ENCODE assay signal across 11 mouse cellular contexts in the genomic region with DNA sequence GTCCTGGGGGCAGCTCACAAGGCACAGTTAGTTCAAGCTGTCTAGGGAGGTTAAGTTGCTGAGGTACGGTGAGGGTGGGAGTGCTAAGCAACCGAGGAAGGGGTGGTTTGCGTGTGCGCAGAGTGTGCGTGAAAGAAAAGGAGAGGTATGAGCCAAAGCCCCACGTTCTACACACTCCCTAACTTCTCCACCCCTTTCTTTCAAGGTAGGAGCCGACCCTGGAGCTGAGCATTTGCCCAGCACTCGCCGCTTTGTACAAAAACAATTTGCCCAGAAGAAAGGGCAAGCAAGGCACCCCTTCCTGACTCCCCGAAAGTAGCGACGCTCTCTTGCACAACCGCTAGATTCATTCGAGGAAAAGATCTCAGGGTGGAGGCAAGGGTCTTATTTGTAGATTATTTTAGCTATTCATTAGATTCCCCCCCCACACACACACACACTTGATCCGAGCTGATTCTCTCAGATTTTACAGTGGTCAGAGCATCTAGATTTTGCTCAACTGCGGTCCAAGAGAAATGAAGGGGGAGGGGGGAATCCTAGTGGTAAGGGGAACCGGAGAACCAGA. TPM values are rescaled to one million over a fixed set of nuclear protein-coding genes. Genes with fewer than 3 reads are reported as not detected.
DNase-seq lines count a peak whose midpoint lies in the region; ATAC-seq lines count a peak whose summit lies in the region.
"Had no signal": no experiment of that assay in that cellular context is flagged by ENCODE, and none has a peak within 500 bp of the region (broad histone marks: within the 10 kb centered on the region; RNA-seq: fewer than 3 reads in every experiment).

No protein-coding gene starts in this region.

- peaks cover 66% of the 10 kb centered on the region for H3K4me1 ChIP-seq in kidney, embryonic 15.5 days
- H3K4me1 ChIP-seq in embryonic facial prominence, embryonic 12.5 days: peaks cover 37% of the 10 kb centered on the region
- peaks cover 61% of the 10 kb centered on the region for H3K4me1 ChIP-seq in hindbrain, embryonic 10.5 days (replicated peaks)
- H3K4me1 ChIP-seq in midbrain, embryonic 16.5 days (ENCODE audit: control insufficient read depth, insufficient read depth, low read length): peaks cover 45% of the 10 kb centered on the region
- H3K4me1 ChIP-seq: liver, embryonic 15.5 days had no signal

- no peak for ATAC-seq in kidney, embryonic 15.5 days (replicated peaks; ENCODE audit: low FRiP score)
- no peak for ATAC-seq in embryonic facial prominence, embryonic 12.5 days (ENCODE audit: insufficient number of reproducible peaks, insufficient read depth, low FRiP score, low TSS enrichment)
- no peak for ATAC-seq in midbrain, embryonic 16.5 days

- H3K27ac ChIP-seq in kidney, embryonic 15.5 days: peak overlapping the region; percentile 45; the same call in 1 of the 2 replicates
- H3K27ac ChIP-seq in embryonic facial prominence, embryonic 12.5 days: peak overlapping the region; percentile 80
- peak overlapping the region; percentile 19; the same call in 1 of the 2 replicates for H3K27ac ChIP-seq in hindbrain, embryonic 10.5 days
- H3K27ac ChIP-seq in midbrain, embryonic 16.5 days (ENCODE audit: low read length): no peak overlapping the region
- H3K27ac ChIP-seq: liver, embryonic 15.5 days had no signal

- DNase-seq in kidney, postnatal 4 days: no peak
- peak; percentile 22 for DNase-seq in hindbrain, embryonic 10.5 days (ENCODE audit: low spot score)
- DNase-seq in urinary bladder, postnatal 14 days (ENCODE audit: low spot score): no peak
- DNase-seq in right cerebral cortex, postnatal 36 days (ENCODE audit: low spot score in 2 of 2): no peak
- DNase-seq in cerebellum, postnatal 14 days: no peak
- DNase-seq: kidney, adult 11 months; thymus, adult 18-20 months had no signal

- 6% methylated on average over 17 of the region's 17 CpGs for WGBS in kidney, embryonic 15.5 days
- WGBS in embryonic facial prominence, embryonic 12.5 days: 2% methylated on average over 17 of the region's 17 CpGs
- 1% methylated on average over 17 of the region's 17 CpGs for WGBS in hindbrain, embryonic 10.5 days
- 5% methylated on average over 17 of the region's 17 CpGs for WGBS in midbrain, embryonic 16.5 days

- 0 out of 2 replicates have a peak, but pooled peaks cover 11% of the 10 kb centered on the region for H3K27me3 ChIP-seq in kidney, embryonic 15.5 days
- 0 out of 2 replicates have a peak, but pooled peaks cover 3% of the 10 kb centered on the region for H3K27me3 ChIP-seq in embryonic facial prominence, embryonic 12.5 days
- H3K27me3 ChIP-seq in hindbrain, embryonic 10.5 days (ENCODE audit: insufficient read depth, poor library complexity, severe bottlenecking): peaks cover 73% of the 10 kb centered on the region
- H3K27me3 ChIP-seq in midbrain, embryonic 16.5 days (ENCODE audit: control insufficient read depth, insufficient read depth, low read depth, low read length): peaks cover 55% of the 10 kb centered on the region

- H3K9me3 ChIP-seq in kidney, embryonic 15.5 days (replicated peaks): no peaks in the 10 kb centered on the region
- no peaks in the 10 kb centered on the region for H3K9me3 ChIP-seq in embryonic facial prominence, embryonic 12.5 days
- H3K9me3 ChIP-seq in hindbrain, embryonic 10.5 days: no peaks in the 10 kb centered on the region
- H3K9me3 ChIP-seq in midbrain, embryonic 16.5 days (replicated peaks; ENCODE audit: control insufficient read depth, low read length, poor library complexity, severe bottlenecking): no peaks in the 10 kb centered on the region
- H3K9me3 ChIP-seq: liver, embryonic 15.5 days had no signal

- H3K36me3 ChIP-seq in kidney, embryonic 15.5 days: no peaks in the 10 kb centered on the region
- H3K36me3 ChIP-seq in embryonic facial prominence, embryonic 12.5 days: no peaks in the 10 kb centered on the region
- H3K36me3 ChIP-seq in hindbrain, embryonic 10.5 days: no peaks in the 10 kb centered on the region
- H3K36me3 ChIP-seq in midbrain, embryonic 16.5 days (ENCODE audit: control insufficient read depth, insufficient read depth, low read length): no peaks in the 10 kb centered on the region
- H3K36me3 ChIP-seq: liver, embryonic 15.5 days had no signal

- H3K4me2 ChIP-seq in kidney, embryonic 15.5 days: peak overlapping the region; percentile 92
- H3K4me2 ChIP-seq in embryonic facial prominence, embryonic 12.5 days (replicated peaks): peak overlapping the region; percentile 82
- H3K4me2 ChIP-seq in midbrain, embryonic 16.5 days (ENCODE audit: low read length): peak overlapping the region; percentile 9; the same call in 1 of the 2 replicates
- H3K4me2 ChIP-seq: liver, embryonic 15.5 days had no signal

- H3K4me3 ChIP-seq in kidney, embryonic 15.5 days (replicated peaks): peak overlapping the region; percentile 60
- H3K4me3 ChIP-seq in embryonic facial prominence, embryonic 12.5 days: peak overlapping the region; percentile 56
- peak overlapping the region; percentile 57 for H3K4me3 ChIP-seq in hindbrain, embryonic 10.5 days
- no peak overlapping the region for H3K4me3 ChIP-seq in midbrain, embryonic 16.5 days (ENCODE audit: low read depth, low read length)
- H3K4me3 ChIP-seq: liver, embryonic 15.5 days had no signal

- 0 out of 2 replicates have a peak overlapping the region, but pooled peaks have one; percentile 26 for H3K9ac ChIP-seq in kidney, embryonic 15.5 days
- peak overlapping the region; percentile 52 for H3K9ac ChIP-seq in embryonic facial prominence, embryonic 12.5 days
- H3K9ac ChIP-seq in midbrain, embryonic 16.5 days (ENCODE audit: low read depth, low read length): no peak overlapping the region
- H3K9ac ChIP-seq: liver, embryonic 15.5 days had no signal

RNA-seq across cellular contexts. Expression of gene Ntf3, which starts 1.0 kb away (rescaled TPM):
- polyA plus RNA-seq in kidney, embryonic 15.5 days (2015; fragmentation: Nextera tagmentation; extraction: Ambion mirVana): 16.2 and 16.6 TPM in 2 replicates
- 30.2 and 32.3 TPM in 2 replicates for polyA plus RNA-seq in embryonic facial prominence, embryonic 12.5 days (2016; fragmentation: Nextera tagmentation; extraction: Ambion mirVana)
- polyA plus RNA-seq in hindbrain, embryonic 10.5 days (2016; fragmentation: Nextera tagmentation; extraction: Ambion mirVana): 6.0 and 8.5 TPM in 2 replicates
- 1.0 and 1.8 TPM in 2 replicates for polyA plus RNA-seq in midbrain, embryonic 16.5 days (2015; fragmentation: Nextera tagmentation; extraction: Ambion mirVana)

Comparison
In these comparisons a context has a peak if more than half of its experiments do, and no peak if none do; other contexts are left out.
1. H3K4me2 ChIP-seq: peak in every context shown above with its lines; median percentile 92 in kidney, embryonic 15.5 days; 82 in embryonic facial prominence, embryonic 12.5 days; 9 in midbrain, embryonic 16.5 days.